Mouse (Mus musculus): ENCODE measurements around the gene Slc31a1. TPM values are rescaled to one million over a fixed set of nuclear protein-coding genes. Genes with fewer than 3 reads are reported as not detected.

Gene Slc31a1
- polyA plus RNA-seq (2016; fragmentation: Nextera tagmentation; extraction: Ambion mirVana): 45.2 and 48.5 TPM in 2 replicates

GRCm38 (mm10) chr4:62360088-62360804 is at the start of gene Slc31a1, which contains the start of gene Fkbp15:
Gene Slc31a1, plus strand, starts transcription at chr4:62360727.
Gene Fkbp15, minus strand, starts transcription at chr4:62360548.
- H3K36me3 ChIP-seq: no peaks in the 10 kb centered on the region
- H3K27me3 ChIP-seq: no peaks in the 10 kb centered on the region
- no peaks in the 10 kb centered on the region for H3K9me3 ChIP-seq (replicated peaks)
- H3K9ac ChIP-seq: peak within 1 kb of the TSS; percentile 72
- peak; percentile 100 for ATAC-seq (ENCODE audit: low FRiP score)
- peaks cover 19% of the 10 kb centered on the region for H3K4me1 ChIP-seq
- peak within 1 kb of the TSS; percentile 70 for H3K27ac ChIP-seq
- H3K4me3 ChIP-seq: peak within 1 kb of the TSS; percentile 74
- under 1% methylated on average over 51 of the region's 51 CpGs for WGBS
- H3K4me2 ChIP-seq (replicated peaks): peak within 1 kb of the TSS; percentile 83

- Histone ChIP-seq H3K4me1 (no peaks in the 10 kb centered on the region), H3K9me3 (replicated peaks) (no peaks in the 10 kb centered on the region), H3K27ac (no peak overlapping the region), H3K36me3 (peaks cover 38% of the 10 kb centered on the region), H3K9ac (no peak overlapping the region), H3K4me3 (no peak overlapping the region), H3K4me2 (replicated peaks) (no peak overlapping the region), H3K27me3 (no peaks in the 10 kb centered on the region)
- no peak for ATAC-seq (ENCODE audit: low FRiP score)
- 93% methylated on average over 2 of the region's 2 CpGs for WGBS
Observed at GRCm38 (mm10) chr4:62312821-62313220, 47.7 kb upstream of the Slc31a1 start.

GRCm38 (mm10) chr4:62313641-62314211 is 46.8 kb upstream of the Slc31a1 start:
- H3K4me3 ChIP-seq: no peak overlapping the region
- H3K4me2 ChIP-seq (replicated peaks): no peak overlapping the region
- H3K9me3 ChIP-seq (replicated peaks): no peaks in the 10 kb centered on the region
- no peaks in the 10 kb centered on the region for H3K27me3 ChIP-seq
- no peak overlapping the region for H3K27ac ChIP-seq
- H3K4me1 ChIP-seq: no peaks in the 10 kb centered on the region
- ATAC-seq (ENCODE audit: low FRiP score): no peak
- no peak overlapping the region for H3K9ac ChIP-seq
- H3K36me3 ChIP-seq: peaks cover 36% of the 10 kb centered on the region
- WGBS: 87% methylated on average over 9 of the region's 9 CpGs

- Histone ChIP-seq H3K27ac (no peak overlapping the region), H3K4me3 (no peak overlapping the region), H3K4me1 (no peaks in the 10 kb centered on the region), H3K4me2 (replicated peaks) (no peak overlapping the region), H3K9ac (no peak overlapping the region), H3K27me3 (no peaks in the 10 kb centered on the region), H3K9me3 (replicated peaks) (no peaks in the 10 kb centered on the region), H3K36me3 (peaks cover 41% of the 10 kb centered on the region)
- ATAC-seq (ENCODE audit: low FRiP score): no peak
- 80% methylated on average over 3 of the region's 3 CpGs for WGBS
Observed at GRCm38 (mm10) chr4:62314516-62314915, 46.0 kb upstream of the Slc31a1 start.

- Histone ChIP-seq H3K4me2 (replicated peaks) (no peak overlapping the region), H3K27me3 (no peaks in the 10 kb centered on the region), H3K4me3 (no peak overlapping the region), H3K4me1 (no peaks in the 10 kb centered on the region), H3K9ac (no peak overlapping the region), H3K9me3 (replicated peaks) (no peaks in the 10 kb centered on the region), H3K27ac (no peak overlapping the region), H3K36me3 (peaks cover 52% of the 10 kb centered on the region)
- WGBS: 82% methylated on average over 2 of the region's 2 CpGs
- no peak for ATAC-seq (ENCODE audit: low FRiP score)
Observed at GRCm38 (mm10) chr4:62316456-62316855, 44.1 kb upstream of the Slc31a1 start.

- 76% methylated on average over 1 of the region's 1 CpGs for WGBS
- Histone ChIP-seq H3K36me3 (peaks cover 58% of the 10 kb centered on the region), H3K9me3 (replicated peaks) (no peaks in the 10 kb centered on the region), H3K4me1 (no peaks in the 10 kb centered on the region), H3K9ac (no peak overlapping the region), H3K27ac (no peak overlapping the region), H3K4me2 (replicated peaks) (no peak overlapping the region), H3K4me3 (no peak overlapping the region), H3K27me3 (no peaks in the 10 kb centered on the region)
- ATAC-seq (ENCODE audit: low FRiP score): no peak
Observed at GRCm38 (mm10) chr4:62318294-62318693, 42.2 kb upstream of the Slc31a1 start.

- no peak overlapping the region for H3K27ac ChIP-seq
- no peak overlapping the region for H3K4me3 ChIP-seq
- no peaks in the 10 kb centered on the region for H3K4me1 ChIP-seq
- no peak overlapping the region for H3K9ac ChIP-seq
- no peaks in the 10 kb centered on the region for H3K9me3 ChIP-seq (replicated peaks)
- no peaks in the 10 kb centered on the region for H3K27me3 ChIP-seq
- 97% methylated on average over 3 of the region's 3 CpGs for WGBS
- H3K36me3 ChIP-seq: peaks cover 69% of the 10 kb centered on the region
- H3K4me2 ChIP-seq (replicated peaks): no peak overlapping the region
- no peak for ATAC-seq (ENCODE audit: low FRiP score)
Observed at GRCm38 (mm10) chr4:62322684-62323083, 37.8 kb upstream of the Slc31a1 start.

- H3K36me3 ChIP-seq: peaks cover 68% of the 10 kb centered on the region
- H3K27ac ChIP-seq: no peak overlapping the region
- H3K27me3 ChIP-seq: no peaks in the 10 kb centered on the region
- H3K9me3 ChIP-seq (replicated peaks): no peaks in the 10 kb centered on the region
- H3K4me3 ChIP-seq: no peak overlapping the region
- no peak for ATAC-seq (ENCODE audit: low FRiP score)
- no peak overlapping the region for H3K9ac ChIP-seq
- no peaks in the 10 kb centered on the region for H3K4me1 ChIP-seq
- no peak overlapping the region for H3K4me2 ChIP-seq (replicated peaks)
Observed at GRCm38 (mm10) chr4:62326111-62326510, 34.4 kb upstream of the Slc31a1 start.

GRCm38 (mm10) chr4:62328941-62329660 is 31.4 kb upstream of the Slc31a1 start:
- Histone ChIP-seq H3K27me3 (no peaks in the 10 kb centered on the region), H3K27ac (no peak overlapping the region), H3K4me3 (no peak overlapping the region), H3K4me1 (no peaks in the 10 kb centered on the region), H3K9ac (no peak overlapping the region), H3K9me3 (replicated peaks) (no peaks in the 10 kb centered on the region), H3K36me3 (peaks cover 60% of the 10 kb centered on the region), H3K4me2 (replicated peaks) (no peak overlapping the region)
- no peak for ATAC-seq (ENCODE audit: low FRiP score)
- 87% methylated on average over 6 of the region's 6 CpGs for WGBS

GRCm38 (mm10) chr4:62331977-62332376 is 28.6 kb upstream of the Slc31a1 start:
- 90% methylated on average over 5 of the region's 5 CpGs for WGBS
- no peak overlapping the region for H3K4me2 ChIP-seq (replicated peaks)
- H3K27me3 ChIP-seq: no peaks in the 10 kb centered on the region
- no peaks in the 10 kb centered on the region for H3K4me1 ChIP-seq
- H3K9ac ChIP-seq: no peak overlapping the region
- no peak overlapping the region for H3K27ac ChIP-seq
- H3K4me3 ChIP-seq: no peak overlapping the region
- ATAC-seq (ENCODE audit: low FRiP score): no peak
- H3K9me3 ChIP-seq (replicated peaks): no peaks in the 10 kb centered on the region
- peaks cover 62% of the 10 kb centered on the region for H3K36me3 ChIP-seq

GRCm38 (mm10) chr4:62338536-62338935 is 22.0 kb upstream of the Slc31a1 start:
- H3K36me3 ChIP-seq: peaks cover 44% of the 10 kb centered on the region
- H3K4me1 ChIP-seq: no peaks in the 10 kb centered on the region
- ATAC-seq (ENCODE audit: low FRiP score): no peak
- H3K9ac ChIP-seq: no peak overlapping the region
- H3K27me3 ChIP-seq: no peaks in the 10 kb centered on the region
- H3K4me3 ChIP-seq: no peak overlapping the region
- WGBS: 92% methylated on average over 5 of the region's 5 CpGs
- no peak overlapping the region for H3K4me2 ChIP-seq (replicated peaks)
- no peak overlapping the region for H3K27ac ChIP-seq
- H3K9me3 ChIP-seq (replicated peaks): no peaks in the 10 kb centered on the region

- no peak overlapping the region for H3K9ac ChIP-seq
- no peak overlapping the region for H3K27ac ChIP-seq
- H3K27me3 ChIP-seq: no peaks in the 10 kb centered on the region
- peaks cover 45% of the 10 kb centered on the region for H3K36me3 ChIP-seq
- H3K4me3 ChIP-seq: no peak overlapping the region
- no peak overlapping the region for H3K4me2 ChIP-seq (replicated peaks)
- no peaks in the 10 kb centered on the region for H3K4me1 ChIP-seq
- H3K9me3 ChIP-seq (replicated peaks): no peaks in the 10 kb centered on the region
- ATAC-seq (ENCODE audit: low FRiP score): no peak
- whole genome bisulfite sequencing: 90% methylated on average over 1 of the region's 1 CpGs
Observed at GRCm38 (mm10) chr4:62344000-62344399, 16.5 kb upstream of the Slc31a1 start.
